Mouse (Mus musculus) stomach, adult 2 months (tissue): ENCODE results near the gene Ripor3. TPM values are rescaled to one million over a fixed set of nuclear protein-coding genes. Genes with fewer than 3 reads are reported as not detected.

Experiments
- polyA plus RNA-seq: library from polyadenylated mRNA; depleted of rRNA; stranded (reverse); fragments of >200 nt; gene quantifications from 2 replicates; pipeline ENCODE4 v1.2.3, GENCODE M21; 2012; rRNA removed

Ripor3 gene
- polyA plus RNA-seq: 5.0 and 12.0 TPM in 2 replicates

GRCm38 (mm10) chr2:168009936-168010668 lies at the start of gene Ripor3:
Ripor3 (minus strand) TSS chr2:168010618.

GRCm38 (mm10) chr2:167931985-167932726 lies 78.3 kb downstream of the Ripor3 start, which contains the start of gene Ptpn1:
Ptpn1 (plus strand) TSS chr2:167932057.

Other genes starting within 250 kb of the Ripor3 start
- gene Ptpn1, start 78.6 kb downstream of the Ripor3 start, polyA plus RNA-seq: 21.1 and 22.6 TPM in 2 replicates
- 10.2 and 13.0 TPM in 2 replicates for gene Pard6b, start 70.4 kb upstream of the Ripor3 start, polyA plus RNA-seq
- 4.8 and 7.4 TPM in 2 replicates for gene Adnp, start 196.5 kb upstream of the Ripor3 start, polyA plus RNA-seq
- gene Gm20716, start 219.7 kb upstream of the Ripor3 start, polyA plus RNA-seq: not detected in 2 replicates
- 5.5 and 7.4 TPM in 2 replicates for gene Dpm1, start 220.0 kb upstream of the Ripor3 start, polyA plus RNA-seq
- gene Mocs3, start 220.0 kb upstream of the Ripor3 start, polyA plus RNA-seq: 13.4 and 36.3 TPM in 2 replicates